Mouse (Mus musculus): ENCODE measurements around the gene Xpr1.

GRCm38 (mm10) chr1:155448932-155449331, 31.7 kb upstream of the Xpr1 start:
- TF ChIP-seq POLR2A (IDR thresholded peaks at IDR 0.05; ENCODE audit: insufficient read length, low read depth) (no peak), TCF12 (IDR thresholded peaks at IDR 0.05; ENCODE audit: insufficient read depth, poor library complexity, severe bottlenecking) (no peak), CEBPB (IDR thresholded peaks at IDR 0.05; ENCODE audit: insufficient read depth, poor library complexity, severe bottlenecking) (no peak), USF1 (IDR thresholded peaks at IDR 0.05; ENCODE audit: low read depth) (no peak)

Measured in myocyte (in vitro differentiated cells).